Mouse (Mus musculus) limb, embryonic 14.5 days (tissue): ENCODE data around the gene Slbp. TPM values are rescaled to one million over a fixed set of nuclear protein-coding genes. Genes with fewer than 3 reads are reported as not detected.

ENCODE experiments used
- ATAC-seq: fragments of 200-750 bp; cut with Nextera tagmentation; 2 replicates; pipeline ENCODE4 v1.8.0; 2017; ENCODE audit warnings: low read depth, moderate number of reproducible peaks, moderate TSS enrichment; ENCODE audit not compliant: low FRiP score
- DNase-seq: peaks from one replicate; pipeline ENCODE4 v3.0.0-alpha.2; 2015; ENCODE audit warnings: low spot score
- H3K27ac ChIP-seq: fragments of 300-500 bp; sonication (generic); replicated peaks from 2 replicates; pipeline ENCODE4 v1.5.1; 2014; ENCODE audit warnings: low read depth, mild to moderate bottlenecking, low read length, moderate library complexity, mixed read lengths
- H3K27me3 ChIP-seq: fragments of 300-500 bp; sonication (generic); 2 replicates; pipeline ENCODE4 v1.6.1; 2014; ENCODE audit warnings: low read length, mixed read lengths; ENCODE audit not compliant: control insufficient read depth, insufficient read depth
- H3K36me3 ChIP-seq: fragments of 300-500 bp; sonication (generic); 2 replicates; pipeline ENCODE4 v1.6.1; 2014; ENCODE audit warnings: mild to moderate bottlenecking, low read length, moderate library complexity, mixed read lengths; ENCODE audit not compliant: control insufficient read depth, insufficient read depth
- H3K4me1 ChIP-seq: fragments of 300-500 bp; sonication (generic); 2 replicates; pipeline ENCODE4 v1.6.1; 2014; ENCODE audit warnings: antibody characterized with exemption, low read length, mixed read lengths; ENCODE audit not compliant: control insufficient read depth, insufficient read depth
- H3K4me2 ChIP-seq: fragments of 300-500 bp; sonication (generic); replicated peaks from 2 replicates; pipeline ENCODE4 v1.6.1; 2014; ENCODE audit warnings: low read depth, mild to moderate bottlenecking, low read length, moderate library complexity; ENCODE audit not compliant: severe bottlenecking
- H3K4me3 ChIP-seq: fragments of 300-500 bp; sonication (generic); replicated peaks from 2 replicates; pipeline ENCODE4 v1.5.1; 2014; ENCODE audit warnings: low read length
- H3K9ac ChIP-seq: fragments of 300-500 bp; sonication (generic); 2 replicates; pipeline ENCODE4 v1.6.1; 2014; ENCODE audit warnings: mild to moderate bottlenecking, low read depth, low read length, moderate library complexity; ENCODE audit not compliant: severe bottlenecking
- H3K9me3 ChIP-seq: fragments of 300-500 bp; sonication (generic); 2 replicates; pipeline ENCODE4 v1.6.1; 2016; ENCODE audit warnings: low read length; ENCODE audit not compliant: control insufficient read depth
- POLR2A ChIP-seq: fragments of 200-500 bp; IDR thresholded peaks from 2 replicates; pipeline ENCODE4 v1.8.0; 2012; ENCODE audit warnings: inconsistent platforms, mild to moderate bottlenecking, moderate library complexity, borderline replicate concordance; ENCODE audit not compliant: insufficient read depth, insufficient read length; ENCODE audit errors: extremely low read depth
- WGBS: fragments of 180-500 bp; shearing (Covaris S2); extraction: QIAGEN DNeasy Blood & Tissue Kit; methylation state at CpG from one replicate; pipeline ENCODE4 v1.1.7; 2014; 5-methylcytosine and 5-hydroxymethylcytosine counted together
- polyA plus RNA-seq, 2 experiments: library from polyadenylated mRNA; depleted of rRNA in 1 of 2; stranded (reverse) in 1 of 2; unstranded in 1 of 2; fragments of >200 nt; fragmentation: Nextera tagmentation in 1 of 2; extraction: Ambion mirVana in 1 of 2; gene quantifications; 2 replicates each; pipeline versions ENCODE4 v1.2.1 to v1.2.3; 2012 to 2014

Slbp gene
- polyA plus RNA-seq, 2 experiments, result 148 to 190 TPM

- Histone ChIP-seq H3K4me1 (peaks cover 12% of the 10 kb centered on the region; the same call in 1 of the 2 replicates), H3K27ac (peak within 1 kb of the TSS; percentile 83), H3K4me2 (peak within 1 kb of the TSS; percentile 74), H3K9ac (peak within 1 kb of the TSS; percentile 82), H3K4me3 (peak within 1 kb of the TSS; percentile 80), H3K27me3 (no peaks in the 10 kb centered on the region), H3K9me3 (no peaks in the 10 kb centered on the region), H3K36me3 (no peaks in the 10 kb centered on the region)
- TF ChIP-seq POLR2A, result peak; percentile 97
- WGBS, result under 1% methylated on average over 40 of the region's 99 CpGs
- DNase-seq, result peak; percentile 98
- ATAC-seq, result peak; percentile 98
Observed at GRCm38 (mm10) chr5:33629301-33629987, 22.9 kb downstream of the Slbp start, which contains the start of the genes Fam53a and Gm9903. TSS of gene Fam53a (minus strand) at chr5:33629635. TSS of gene Gm9903 (plus strand) at chr5:33629925.

GRCm38 (mm10) chr5:33628820-33629300 lies 23.5 kb downstream of the Slbp start:
- Histone ChIP-seq H3K27ac (peak overlapping the region; percentile 83), H3K4me1 (peaks cover 12% of the 10 kb centered on the region; the same call in 1 of the 2 replicates), H3K27me3 (no peaks in the 10 kb centered on the region), H3K4me2 (peak overlapping the region; percentile 74), H3K4me3 (peak overlapping the region; percentile 80), H3K36me3 (peaks cover 4% of the 10 kb centered on the region), H3K9ac (peak overlapping the region; percentile 82), H3K9me3 (no peaks in the 10 kb centered on the region)
- TF ChIP-seq POLR2A, result no peak
- DNase-seq (peak; percentile 10), ATAC-seq (peak; percentile 5; the same call in 1 of the 2 replicates)
- WGBS, result under 1% methylated on average over 24 of the region's 24 CpGs

- Histone ChIP-seq H3K4me2 (peak overlapping the region; percentile 74), H3K4me3 (peak overlapping the region; percentile 80), H3K36me3 (peaks cover 11% of the 10 kb centered on the region), H3K9me3 (no peaks in the 10 kb centered on the region), H3K27ac (no peak overlapping the region), H3K9ac (no peak overlapping the region), H3K4me1 (peaks cover 12% of the 10 kb centered on the region; the same call in 1 of the 2 replicates), H3K27me3 (no peaks in the 10 kb centered on the region)
- ATAC-seq (no peak), DNase-seq (no peak)
- 44% methylated on average over 4 of the region's 4 CpGs for WGBS
- TF ChIP-seq POLR2A, result no peak
Observed at GRCm38 (mm10) chr5:33627968-33628367, 24.4 kb downstream of the Slbp start.

GRCm38 (mm10) chr5:33623766-33624165 lies 28.6 kb downstream of the Slbp start:
- WGBS, result 92% methylated on average over 3 of the region's 3 CpGs
- Histone ChIP-seq H3K9ac (no peak overlapping the region), H3K27ac (no peak overlapping the region), H3K4me1 (peaks cover 5% of the 10 kb centered on the region; the same call in 1 of the 2 replicates), H3K27me3 (no peaks in the 10 kb centered on the region), H3K4me3 (no peak overlapping the region), H3K9me3 (no peaks in the 10 kb centered on the region), H3K4me2 (no peak overlapping the region), H3K36me3 (peaks cover 15% of the 10 kb centered on the region)
- ATAC-seq (no peak), DNase-seq (no peak)
- TF ChIP-seq POLR2A, result no peak

- 84% methylated on average over 2 of the region's 2 CpGs for WGBS
- ATAC-seq, result no peak
- TF ChIP-seq POLR2A, result no peak
Observed at GRCm38 (mm10) chr5:33622671-33623070, 29.7 kb downstream of the Slbp start.

More at GRCm38 (mm10) chr5:33622671-33623070, 29.7 kb downstream of the Slbp start:
- H3K27me3 ChIP-seq, result no peaks in the 10 kb centered on the region
- no peak overlapping the region for H3K4me3 ChIP-seq
- H3K4me2 ChIP-seq, result no peak overlapping the region
- H3K9ac ChIP-seq, result no peak overlapping the region
- H3K4me1 ChIP-seq, result peaks cover under 1% of the 10 kb centered on the region; the same call in 1 of the 2 replicates
- DNase-seq, result no peak
- H3K36me3 ChIP-seq, result peaks cover 15% of the 10 kb centered on the region
- no peaks in the 10 kb centered on the region for H3K9me3 ChIP-seq
- H3K27ac ChIP-seq, result no peak overlapping the region
